Mouse (Mus musculus): ENCODE measurements around the gene Gm20696. TPM values are rescaled to one million over a fixed set of nuclear protein-coding genes. Genes with fewer than 3 reads are reported as not detected.

Gm20696 gene
- polyA plus RNA-seq, 1 experiment from 2014 or later, result 3.2 TPM

GRCm38 (mm10) chr6:99573343-99573742, 93.3 kb downstream of the Gm20696 start:
- no peaks in the 10 kb centered on the region for H3K4me1 ChIP-seq (replicated peaks)
- WGBS, result 82% methylated on average over 2 of the region's 2 CpGs
- no peaks in the 10 kb centered on the region for H3K9me3 ChIP-seq
- H3K4me3 ChIP-seq, result no peak overlapping the region
- H3K36me3 ChIP-seq, result no peaks in the 10 kb centered on the region
- no peak for DNase-seq (ENCODE audit: low spot score)
- no peak overlapping the region for H3K27ac ChIP-seq
- no peaks in the 10 kb centered on the region for H3K27me3 ChIP-seq (ENCODE audit: insufficient read depth, poor library complexity, severe bottlenecking)

- no peaks in the 10 kb centered on the region; the same call in 1 of the 2 replicates for H3K4me1 ChIP-seq (replicated peaks)
- H3K9me3 ChIP-seq, result no peaks in the 10 kb centered on the region
- H3K36me3 ChIP-seq, result no peaks in the 10 kb centered on the region
- no peaks in the 10 kb centered on the region for H3K27me3 ChIP-seq (ENCODE audit: insufficient read depth, poor library complexity, severe bottlenecking)
- H3K4me3 ChIP-seq, result no peak overlapping the region
- DNase-seq (ENCODE audit: low spot score), result no peak
- WGBS, result 77% methylated on average over 5 of the region's 5 CpGs
- H3K27ac ChIP-seq, result no peak overlapping the region
These were observed 94.5 kb downstream of the Gm20696 start for GRCm38 (mm10) chr6:99572071-99572470.

DNA sequence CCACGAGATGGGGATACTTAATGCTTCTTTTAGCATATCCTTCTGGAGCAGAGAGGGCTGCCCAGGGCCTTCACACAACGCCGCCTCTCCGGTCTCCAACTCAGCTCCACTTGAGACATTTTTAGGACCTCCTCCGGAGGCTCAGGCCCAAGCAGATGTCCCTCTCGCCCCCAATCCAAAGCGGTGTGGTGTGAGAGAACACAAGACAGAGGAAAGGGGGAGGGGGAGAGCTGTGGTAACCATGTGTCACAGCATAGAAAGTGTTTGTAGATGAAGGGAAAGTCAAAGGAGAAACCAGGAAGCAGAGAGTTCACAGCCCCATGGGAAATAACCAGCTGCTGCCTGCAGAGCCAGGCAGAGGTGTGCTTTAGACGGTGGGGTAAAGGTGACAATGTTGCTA, 99.7 kb downstream of the Gm20696 start:
- WGBS, result 71% methylated on average over 8 of the region's 8 CpGs
- H3K27ac ChIP-seq, result no peak overlapping the region
- no peak for DNase-seq (ENCODE audit: low spot score)

GRCm38 (mm10) chr6:99564766-99565165, 101.8 kb downstream of the Gm20696 start:
- Histone ChIP-seq H3K36me3 (no peaks in the 10 kb centered on the region), H3K4me1 (replicated peaks) (no peaks in the 10 kb centered on the region; the same call in 1 of the 2 replicates), H3K4me3 (no peak overlapping the region), H3K27me3 (ENCODE audit: insufficient read depth, poor library complexity, severe bottlenecking) (no peaks in the 10 kb centered on the region), H3K9me3 (no peaks in the 10 kb centered on the region), H3K27ac (no peak overlapping the region)
- 81% methylated on average over 3 of the region's 3 CpGs for WGBS
- no peak for DNase-seq (ENCODE audit: low spot score)

More for the DNA sequence above, 99.7 kb downstream of the Gm20696 start:
- Histone ChIP-seq H3K27me3 (ENCODE audit: insufficient read depth, poor library complexity, severe bottlenecking) (no peaks in the 10 kb centered on the region), H3K36me3 (no peaks in the 10 kb centered on the region), H3K4me3 (no peak overlapping the region), H3K9me3 (no peaks in the 10 kb centered on the region), H3K4me1 (replicated peaks) (no peaks in the 10 kb centered on the region; the same call in 1 of the 2 replicates)

GRCm38 (mm10) chr6:99556950-99557349, 109.6 kb downstream of the Gm20696 start:
- Histone ChIP-seq H3K27ac (no peak overlapping the region), H3K27me3 (ENCODE audit: insufficient read depth, poor library complexity, severe bottlenecking) (no peaks in the 10 kb centered on the region), H3K9me3 (no peaks in the 10 kb centered on the region), H3K4me3 (no peak overlapping the region), H3K36me3 (no peaks in the 10 kb centered on the region), H3K4me1 (replicated peaks) (no peaks in the 10 kb centered on the region)
- DNase-seq (ENCODE audit: low spot score), result no peak
- 89% methylated on average over 5 of the region's 5 CpGs for WGBS

DNA sequence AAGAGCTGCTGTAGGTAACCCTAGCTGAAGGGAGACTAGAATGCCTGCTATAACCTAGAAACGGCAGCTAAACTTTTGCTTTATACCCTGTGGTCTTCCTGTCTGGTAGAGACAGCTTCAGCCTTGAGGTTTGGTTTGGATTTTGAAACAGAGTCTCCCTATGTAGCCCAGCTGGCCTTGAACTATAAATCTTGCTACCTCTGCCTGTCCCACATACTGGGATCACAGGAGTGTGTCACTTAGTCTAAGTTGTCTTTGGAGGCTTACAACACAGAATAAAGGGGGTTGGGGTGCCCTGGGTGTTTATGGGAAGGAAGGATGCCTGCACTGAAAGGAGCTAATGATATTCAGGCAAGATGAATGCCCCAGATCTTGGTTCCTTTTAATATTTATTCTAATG, 113.8 kb downstream of the Gm20696 start:
- Histone ChIP-seq H3K4me3 (no peak overlapping the region), H3K27me3 (ENCODE audit: insufficient read depth, poor library complexity, severe bottlenecking) (no peaks in the 10 kb centered on the region), H3K9me3 (peaks cover 3% of the 10 kb centered on the region; the same call in 1 of the 2 replicates), H3K27ac (no peak overlapping the region), H3K4me1 (replicated peaks) (no peaks in the 10 kb centered on the region), H3K36me3 (no peaks in the 10 kb centered on the region)
- no peak for DNase-seq (ENCODE audit: low spot score)
- 73% methylated on average over 1 of the region's 1 CpGs for WGBS

GRCm38 (mm10) chr6:99546416-99546815, 120.2 kb downstream of the Gm20696 start:
- Histone ChIP-seq H3K9me3 (peaks cover 3% of the 10 kb centered on the region; the same call in 1 of the 2 replicates), H3K4me1 (replicated peaks) (peaks cover 2% of the 10 kb centered on the region; the same call in 1 of the 2 replicates), H3K4me3 (no peak overlapping the region), H3K27ac (no peak overlapping the region), H3K27me3 (ENCODE audit: insufficient read depth, poor library complexity, severe bottlenecking) (no peaks in the 10 kb centered on the region), H3K36me3 (no peaks in the 10 kb centered on the region)
- 90% methylated on average over 2 of the region's 2 CpGs for WGBS
- no peak for DNase-seq (ENCODE audit: low spot score)

- Histone ChIP-seq H3K4me3 (no peak overlapping the region), H3K27me3 (ENCODE audit: insufficient read depth, poor library complexity, severe bottlenecking) (no peaks in the 10 kb centered on the region), H3K4me1 (replicated peaks) (peaks cover 2% of the 10 kb centered on the region; the same call in 1 of the 2 replicates), H3K27ac (no peak overlapping the region), H3K36me3 (no peaks in the 10 kb centered on the region), H3K9me3 (peaks cover 3% of the 10 kb centered on the region; the same call in 1 of the 2 replicates)
- no peak for DNase-seq (ENCODE audit: low spot score)
- 76% methylated on average over 6 of the region's 6 CpGs for WGBS
These were observed 121.2 kb downstream of the Gm20696 start for GRCm38 (mm10) chr6:99545437-99545836.

- Histone ChIP-seq H3K27me3 (ENCODE audit: insufficient read depth, poor library complexity, severe bottlenecking) (no peaks in the 10 kb centered on the region), H3K36me3 (no peaks in the 10 kb centered on the region), H3K4me3 (no peak overlapping the region), H3K9me3 (no peaks in the 10 kb centered on the region), H3K27ac (no peak overlapping the region), H3K4me1 (replicated peaks) (peaks cover 2% of the 10 kb centered on the region; the same call in 1 of the 2 replicates)
- WGBS, result 40% methylated on average over 3 of the region's 3 CpGs
- no peak for DNase-seq (ENCODE audit: low spot score)
These were observed 125.5 kb downstream of the Gm20696 start for GRCm38 (mm10) chr6:99541105-99541504.

- Histone ChIP-seq H3K27me3 (ENCODE audit: insufficient read depth, poor library complexity, severe bottlenecking) (no peaks in the 10 kb centered on the region), H3K4me3 (no peak overlapping the region), H3K27ac (no peak overlapping the region), H3K36me3 (no peaks in the 10 kb centered on the region), H3K4me1 (replicated peaks) (peaks cover 2% of the 10 kb centered on the region; the same call in 1 of the 2 replicates), H3K9me3 (no peaks in the 10 kb centered on the region)
- no peak for DNase-seq (ENCODE audit: low spot score)
- WGBS, result 72% methylated on average over 6 of the region's 6 CpGs
These were observed 125.9 kb downstream of the Gm20696 start for GRCm38 (mm10) chr6:99540653-99541052.

GRCm38 (mm10) chr6:99540146-99540545, 126.5 kb downstream of the Gm20696 start:
- no peaks in the 10 kb centered on the region for H3K36me3 ChIP-seq
- no peak for DNase-seq (ENCODE audit: low spot score)
- H3K4me3 ChIP-seq, result no peak overlapping the region
- no peaks in the 10 kb centered on the region for H3K9me3 ChIP-seq
- H3K27ac ChIP-seq, result no peak overlapping the region
- peaks cover 2% of the 10 kb centered on the region; the same call in 1 of the 2 replicates for H3K4me1 ChIP-seq (replicated peaks)
- 86% methylated on average over 5 of the region's 5 CpGs for WGBS
- no peaks in the 10 kb centered on the region for H3K27me3 ChIP-seq (ENCODE audit: insufficient read depth, poor library complexity, severe bottlenecking)

- no peak for DNase-seq (ENCODE audit: low spot score)
- Histone ChIP-seq H3K4me3 (no peak overlapping the region), H3K9me3 (no peaks in the 10 kb centered on the region), H3K27me3 (ENCODE audit: insufficient read depth, poor library complexity, severe bottlenecking) (no peaks in the 10 kb centered on the region), H3K4me1 (replicated peaks) (peaks cover 2% of the 10 kb centered on the region; the same call in 1 of the 2 replicates), H3K36me3 (no peaks in the 10 kb centered on the region), H3K27ac (no peak overlapping the region)
- 85% methylated on average over 17 of the region's 17 CpGs for WGBS
These were observed 128.2 kb downstream of the Gm20696 start for GRCm38 (mm10) chr6:99538194-99538941.

GRCm38 (mm10) chr6:99534211-99534745, 132.3 kb downstream of the Gm20696 start:
- WGBS, result 65% methylated on average over 5 of the region's 5 CpGs
- no peaks in the 10 kb centered on the region for H3K9me3 ChIP-seq
- no peaks in the 10 kb centered on the region for H3K27me3 ChIP-seq (ENCODE audit: insufficient read depth, poor library complexity, severe bottlenecking)
- no peak overlapping the region for H3K27ac ChIP-seq
- no peak overlapping the region for H3K4me3 ChIP-seq
- DNase-seq (ENCODE audit: low spot score), result no peak
- no peaks in the 10 kb centered on the region for H3K36me3 ChIP-seq
- H3K4me1 ChIP-seq (replicated peaks), result no peaks in the 10 kb centered on the region
